Mouse (Mus musculus) CH12.LX (cell line): ENCODE measurements around the gene Chrm1. TPM values are rescaled to one million over a fixed set of nuclear protein-coding genes. Genes with fewer than 3 reads are reported as not detected.

Experiments used
- DNase-seq: peaks from one replicate; pipeline ENCODE4 v3.0.0-alpha.2; 2013; ENCODE audit errors: extremely low read depth
- H3K27ac ChIP-seq: 2 replicates; pipeline ENCODE4 v1.5.1; 2012; ENCODE audit warnings: low read depth, mild to moderate bottlenecking, control low read depth, moderate library complexity; ENCODE audit not compliant: insufficient read depth
- H3K27me3 ChIP-seq: replicated peaks from 2 replicates; pipeline ENCODE3; 2012; ENCODE audit warnings: inconsistent platforms
- H3K36me3 ChIP-seq, 2 experiments: replicated peaks in 1 of 2; 2 replicates each; pipeline versions ENCODE3 to v1.6.1; 2012; ENCODE audit warnings: inconsistent platforms in 1 of 2, low read length in 1 of 2, mild to moderate bottlenecking in 1 of 2, mixed read lengths in 1 of 2, moderate library complexity in 1 of 2; ENCODE audit not compliant: control insufficient read depth in 1 of 2, insufficient read depth in 1 of 2
- H3K4me1 ChIP-seq, 2 experiments: 2 replicates each; pipeline ENCODE4 v1.6.1; 2012; ENCODE audit warnings: inconsistent platforms in 1 of 2, moderate library complexity in 1 of 2; ENCODE audit not compliant: insufficient read depth in 2 of 2, control insufficient read depth in 1 of 2
- H3K4me2 ChIP-seq: 2 replicates; pipeline ENCODE4 v1.6.1; 2012; ENCODE audit warnings: low read depth, mild to moderate bottlenecking, control low read depth; ENCODE audit not compliant: poor library complexity, insufficient read depth, severe bottlenecking
- H3K4me3 ChIP-seq, 3 experiments: fragments of 150-350 bp in 1 of 3; sonication (generic) in 1 of 3; replicated peaks in 1 of 3; 2 replicates each; pipeline versions ENCODE3 to v1.5.1; 2011 to 2012; ENCODE audit warnings: low read depth in 2 of 3, low read length in 2 of 3, mild to moderate bottlenecking in 2 of 3, moderate library complexity in 2 of 3, control low read depth in 1 of 3, improper control_type of control experiment in 1 of 3, inconsistent platforms in 1 of 3, mixed read lengths in 1 of 3; ENCODE audit not compliant: poor library complexity in 1 of 3
- H3K79me2 ChIP-seq: replicated peaks from 2 replicates; pipeline ENCODE4 v1.6.1; 2012; ENCODE audit warnings: mild to moderate bottlenecking, moderate library complexity; ENCODE audit not compliant: control insufficient read depth, poor library complexity, insufficient read depth, severe bottlenecking; ENCODE audit errors: extremely low read depth
- H3K9ac ChIP-seq: 2 replicates; pipeline ENCODE4 v1.6.1; 2012; ENCODE audit warnings: low read depth, mild to moderate bottlenecking, control low read depth, moderate library complexity; ENCODE audit not compliant: insufficient read depth
- H3K9me3 ChIP-seq: replicated peaks from 2 replicates; pipeline ENCODE3; 2012; ENCODE audit warnings: low read length, inconsistent platforms, mixed read lengths
- EP300 ChIP-seq: IDR thresholded peaks from 2 replicates; pipeline ENCODE4 v1.6.1; 2011; ENCODE audit warnings: low read length, improper control_type of control experiment
- ETS1 ChIP-seq: conservative IDR thresholded peaks from 2 replicates; pipeline ENCODE4 v1.6.1; 2012; ENCODE audit warnings: low read depth, mild to moderate bottlenecking, inconsistent platforms, low read length, improper control_type of control experiment, moderate library complexity
- HCFC1 ChIP-seq: IDR thresholded peaks from 2 replicates; pipeline ENCODE4 v1.6.1; 2012; ENCODE audit warnings: low read depth, mild to moderate bottlenecking, inconsistent platforms, low read length, improper control_type of control experiment
- JUN ChIP-seq: IDR thresholded peaks from 2 replicates; pipeline ENCODE4 v1.6.1; 2011; ENCODE audit warnings: low read depth, mild to moderate bottlenecking, low read length, improper control_type of control experiment, moderate library complexity; ENCODE audit not compliant: insufficient read depth
- JUND ChIP-seq: conservative IDR thresholded peaks from 2 replicates; pipeline ENCODE4 v1.6.1; 2011; ENCODE audit warnings: low read depth, low read length, improper control_type of control experiment
- MAFK ChIP-seq: IDR thresholded peaks from 2 replicates; pipeline ENCODE4 v1.6.1; 2011; ENCODE audit warnings: low read length, improper control_type of control experiment; ENCODE audit not compliant: insufficient replicate concordance
- MYC ChIP-seq: IDR thresholded peaks from 2 replicates; pipeline ENCODE4 v1.6.1; 2011; ENCODE audit warnings: low read depth, mild to moderate bottlenecking, improper control_type of control experiment, low read length
- NELFE ChIP-seq: IDR thresholded peaks from 2 replicates; pipeline ENCODE4 v1.6.1; 2011; ENCODE audit warnings: low read depth, low read length, improper control_type of control experiment
- NRF1 ChIP-seq: IDR thresholded peaks from 2 replicates; pipeline ENCODE4 v1.6.1; 2014; ENCODE audit warnings: low read depth, mild to moderate bottlenecking, inconsistent platforms, low read length, improper control_type of control experiment, moderate library complexity
- POLR2A ChIP-seq: IDR thresholded peaks from 2 replicates; pipeline ENCODE4 v1.6.1; 2011; ENCODE audit warnings: low read depth, mild to moderate bottlenecking, improper control_type of control experiment, low read length
- SIN3A ChIP-seq: IDR thresholded peaks from 2 replicates; pipeline ENCODE4 v1.6.1; 2012; ENCODE audit warnings: low read length, improper control_type of control experiment, inconsistent platforms
- TBP ChIP-seq: conservative IDR thresholded peaks from 2 replicates; pipeline ENCODE4 v1.6.1; 2011; ENCODE audit warnings: low read depth, low read length, improper control_type of control experiment
- TCF12 ChIP-seq: IDR thresholded peaks from 2 replicates; pipeline ENCODE4 v1.6.1; 2014; ENCODE audit warnings: low read depth, mild to moderate bottlenecking, inconsistent platforms, low read length, improper control_type of control experiment
- UBTF ChIP-seq: IDR thresholded peaks from 2 replicates; pipeline ENCODE4 v1.6.1; 2012; ENCODE audit warnings: low read depth, mild to moderate bottlenecking, inconsistent platforms, low read length, improper control_type of control experiment, moderate library complexity
- USF1 ChIP-seq: IDR thresholded peaks from 2 replicates; pipeline ENCODE4 v1.6.1; 2014; ENCODE audit warnings: low read depth, mild to moderate bottlenecking, inconsistent platforms, low read length, improper control_type of control experiment
- USF2 ChIP-seq: conservative IDR thresholded peaks from 2 replicates; pipeline ENCODE4 v1.6.1; 2011; ENCODE audit warnings: low read depth, low read length, improper control_type of control experiment
- ZC3H11A ChIP-seq: IDR thresholded peaks from 2 replicates; pipeline ENCODE4 v1.6.1; 2012; ENCODE audit warnings: low read depth, mild to moderate bottlenecking, inconsistent platforms, low read length, improper control_type of control experiment
- ZKSCAN1 ChIP-seq: IDR thresholded peaks from 2 replicates; pipeline ENCODE4 v1.6.1; 2012; ENCODE audit warnings: low read depth, inconsistent platforms, low read length, improper control_type of control experiment, borderline replicate concordance
- ZMIZ1 ChIP-seq: IDR thresholded peaks from 2 replicates; pipeline ENCODE4 v1.6.1; 2012; ENCODE audit warnings: low read depth, mild to moderate bottlenecking, inconsistent platforms, low read length, improper control_type of control experiment
- ZNF384 ChIP-seq: IDR thresholded peaks from 2 replicates; pipeline ENCODE4 v1.6.1; 2012; ENCODE audit warnings: low read depth, low read length, improper control_type of control experiment, inconsistent platforms
- dilution Hi-C: fragments of 300-500 bp; cut with MboI; formaldehyde crosslinking; loops from 2 replicates; pipeline ENCODE4 v1.14.3; 2020; ENCODE audit warnings: low sequenced_read_pairs; ENCODE audit not compliant: extremely low pct_unique_long_range_greater_than_20kb, extremely low pct_ligation_motif_present
- in situ Hi-C: fragments of 300-500 bp; cut with MboI; formaldehyde crosslinking; loops from 3 replicates; pipeline ENCODE4 v1.14.3; 2019; ENCODE audit warnings: low sequenced_read_pairs, low pct_ligation_motif_present, low pct_unique_long_range_greater_than_20kb, mixed read lengths
- polyA plus RNA-seq: library from polyadenylated mRNA; unstranded; fragments of >175 nt; gene quantifications from 2 replicates; pipeline ENCODE4 v1.2.1, GENCODE M21; 2012; ENCODE audit warnings: low read depth; ENCODE audit not compliant: insufficient read length
- total RNA-seq, 2 experiments: library from RNA; depleted of rRNA; stranded (reverse); fragments of 300-350 nt in 1 of 2; fragments of >200 nt in 1 of 2; gene quantifications; 2 replicates each; pipeline ENCODE4 v1.2.3; 2012 to 2014

Gene Chrm1
- total and polyA plus RNA-seq, 3 experiments = not detected

DNA sequence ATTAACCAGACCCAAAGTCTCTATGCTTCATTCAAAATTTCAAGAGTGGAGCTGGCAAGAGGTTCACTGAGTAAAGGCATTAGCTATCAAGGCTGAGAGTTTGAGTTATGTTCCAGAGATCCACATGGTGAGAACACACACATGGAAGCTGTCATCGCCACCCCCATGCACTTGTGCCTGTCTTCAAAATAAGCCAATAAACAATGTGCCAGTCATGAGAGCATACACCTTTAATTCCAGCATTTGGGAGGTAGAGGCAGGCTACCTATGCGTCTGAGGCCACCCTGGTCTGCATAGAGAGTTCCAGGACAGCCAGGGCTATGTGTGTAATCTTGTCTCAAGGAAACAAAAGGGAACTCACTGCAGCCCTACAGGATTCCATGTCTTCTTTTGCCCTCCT, 20.0 kb downstream of the Chrm1 start:
- Histone ChIP-seq H3K9me3 (no peaks in the 10 kb centered on the region), H3K27ac (no peak overlapping the region), H3K4me3 (no peak overlapping the region), H3K79me2 (no peaks in the 10 kb centered on the region), H3K36me3 (no peaks in the 10 kb centered on the region), H3K27me3 (no peaks in the 10 kb centered on the region), H3K4me2 (no peak overlapping the region), H3K9ac (no peak overlapping the region), H3K4me1 (no peaks in the 10 kb centered on the region)
- TF ChIP-seq UBTF (no peak), ETS1 (no peak), ZC3H11A (no peak), NELFE (no peak), JUN (no peak), MAFK (no peak), ZMIZ1 (no peak), SIN3A (no peak), JUND (no peak), NRF1 (no peak), MYC (no peak), ZKSCAN1 (no peak), USF1 (no peak), USF2 (no peak), HCFC1 (no peak), EP300 (no peak), POLR2A (no peak), TCF12 (no peak), TBP (no peak)
- in situ Hi-C loops (no loop called here), dilution Hi-C loops (loop anchor here (25.0 kb wide), 1 partner anchor 96 kb away; the partner anchor contains the start of gene Slc22a8)
- DNase-seq = no peak

DNA sequence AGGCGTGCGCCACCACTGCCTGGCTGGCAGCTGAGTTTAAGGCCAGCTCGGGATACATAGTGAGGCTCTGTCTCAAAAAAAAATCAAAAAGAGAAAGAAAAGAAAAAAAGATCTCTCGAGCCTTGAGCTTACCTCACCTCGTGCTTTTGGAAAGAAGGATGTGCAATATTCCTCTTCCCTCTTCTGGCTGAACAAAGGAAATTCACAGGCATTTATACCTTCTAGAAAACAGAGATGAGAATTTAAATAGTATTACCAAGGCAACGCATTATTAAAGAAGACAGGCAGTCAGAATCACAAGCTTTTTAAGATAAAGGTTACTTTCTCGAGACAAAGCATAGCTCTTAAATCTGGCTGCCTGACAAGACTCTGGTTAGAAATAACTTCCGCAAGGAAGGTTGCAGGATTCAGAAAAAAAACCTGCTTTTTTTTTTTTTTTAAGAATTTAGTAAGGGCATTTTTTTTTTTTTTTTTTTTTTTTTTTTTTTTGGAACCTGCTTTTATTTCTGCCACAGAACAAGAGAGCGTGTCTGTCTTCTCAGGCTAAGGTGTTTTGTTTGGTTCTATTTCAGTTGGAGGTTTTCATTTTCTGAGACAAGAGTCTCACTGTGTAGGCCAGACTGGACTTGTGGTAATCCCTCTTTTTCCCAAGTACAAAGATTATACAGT, 28.4 kb downstream of the Chrm1 start:
- TF ChIP-seq ZNF384 (peak; percentile 68), HCFC1 (no peak)

More for the DNA sequence above, 28.4 kb downstream of the Chrm1 start:
- peaks cover 0 to 13% of the 10 kb centered on the region in 2 experiments; a peak in 2 of 4 replicates for H3K4me1 ChIP-seq
- H3K79me2 ChIP-seq = no peaks in the 10 kb centered on the region
- DNase-seq = no peak
- no peaks in the 10 kb centered on the region for H3K27me3 ChIP-seq
- in situ Hi-C loops (no loop called here), dilution Hi-C loops (loop anchor here (25.0 kb wide), 1 partner anchor 105 kb away; the partner anchor contains the start of gene Slc22a8)
- H3K36me3 ChIP-seq = no peaks in the 10 kb centered on the region
- no peak overlapping the region for H3K9ac ChIP-seq
- peak overlapping the region; percentile 26; the same call in 1 of the 2 replicates for H3K4me2 ChIP-seq
- H3K9me3 ChIP-seq = no peaks in the 10 kb centered on the region
- H3K4me3 ChIP-seq = no peak overlapping the region
- H3K27ac ChIP-seq = no peak overlapping the region
